Mouse (Mus musculus) liver, adult 10 weeks (tissue): Measurements from ENCODE around the gene Bag1. TPM values are rescaled to one million over a fixed set of nuclear protein-coding genes. Genes with fewer than 3 reads are reported as not detected.

Experiments used
- polyA plus RNA-seq: library from polyadenylated mRNA; stranded (reverse); fragments of 350-450 nt; fragmentation: Illumina TruSeq; extraction: RNeasy Lipid Tissue Mini Kit (QIAGEN cat#74804); gene quantifications from one replicate; pipeline ENCODE4 v1.2.3, GENCODE M21; 2014; ENCODE audit warnings: low read depth, low replicate concordance

Bag1 gene
- 180 TPM for polyA plus RNA-seq

GRCm38 (mm10) chr4:40948160-40948708 lies at the start of gene Bag1, which contains the start of gene Chmp5:
Gene Bag1 (minus strand): TSS chr4:40948294.
Gene Chmp5 (plus strand): TSS chr4:40948407.

GRCm38 (mm10) chr4:40970842-40971701 lies 23.0 kb upstream of the Bag1 start, which contains the start of gene Nfx1:
Gene Nfx1 (plus strand): TSS chr4:40970906.

GRCm38 (mm10) chr4:40919785-40920184 lies 28.3 kb downstream of the Bag1 start, which contains the start of gene Spink4:
Gene Spink4 (plus strand): TSS chr4:40920052.

Other genes starting within 250 kb of the Bag1 start
- 5.4 TPM for gene Aptx, start 245.1 kb downstream of the Bag1 start, polyA plus RNA-seq
- gene Dnaja1, start 226.1 kb downstream of the Bag1 start, polyA plus RNA-seq, result 639 TPM
- 72.9 TPM for gene Smu1, start 190.4 kb downstream of the Bag1 start, polyA plus RNA-seq
- gene B4galt1, start 94.3 kb downstream of the Bag1 start, polyA plus RNA-seq, result 23.9 TPM
- not detected for gene Spink4, start 28.2 kb downstream of the Bag1 start, polyA plus RNA-seq
- 112 TPM for gene Chmp5, start 113 bp upstream of the Bag1 start, polyA plus RNA-seq
- 31.2 TPM for gene Nfx1, start 22.6 kb upstream of the Bag1 start, polyA plus RNA-seq
- not detected for gene Aqp7, start 99.8 kb upstream of the Bag1 start, polyA plus RNA-seq
- gene Aqp3, start 149.9 kb upstream of the Bag1 start, polyA plus RNA-seq, result not detected
- 0.74 TPM for gene Nol6, start 176.2 kb upstream of the Bag1 start, polyA plus RNA-seq
- gene Ube2r2, start 187.4 kb upstream of the Bag1 start, polyA plus RNA-seq, result 171 TPM